Mouse (Mus musculus) ES-E14 (cell line): ENCODE data around the gene Mms22l.

ENCODE experiments used
- HCFC1 ChIP-seq: IDR thresholded peaks from 2 replicates; pipeline ENCODE4 v1.6.1; 2012; ENCODE audit warnings: low read length, inconsistent platforms, borderline replicate concordance; ENCODE audit not compliant: insufficient read depth
- MAFK ChIP-seq: IDR thresholded peaks from 2 replicates; pipeline ENCODE4 v1.6.1; 2014; ENCODE audit warnings: mild to moderate bottlenecking, low read depth, low read length, inconsistent platforms; ENCODE audit not compliant: insufficient read depth
- ZC3H11A ChIP-seq: IDR thresholded peaks from 2 replicates; pipeline ENCODE4 v1.6.1; 2012; ENCODE audit warnings: low read depth, mild to moderate bottlenecking, inconsistent platforms, low read length, borderline replicate concordance

DNA sequence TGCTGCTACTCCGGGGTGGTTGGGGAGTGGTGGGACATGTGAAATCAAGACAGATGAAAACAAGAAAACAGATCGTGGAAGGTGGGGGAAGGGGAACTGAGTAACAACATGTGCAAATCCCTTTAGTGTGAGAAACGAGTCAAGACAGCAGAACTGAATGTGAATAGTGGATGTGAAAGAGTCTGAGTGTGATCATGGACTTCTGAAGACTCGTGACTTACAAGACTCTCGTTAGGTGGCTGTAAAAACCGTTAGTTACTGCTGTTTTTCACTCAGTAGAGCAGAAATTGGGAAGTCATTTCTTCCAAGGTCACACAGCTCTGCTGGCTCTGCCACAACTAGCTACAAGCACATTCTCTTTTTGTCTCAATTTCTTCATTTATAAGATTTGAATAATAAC is 71.8 kb downstream of the Mms22l start:
- TF ChIP-seq MAFK: no peak
- no peak for TF ChIP-seq ZC3H11A
- no peak for TF ChIP-seq HCFC1
